In the genomic region with DNA sequence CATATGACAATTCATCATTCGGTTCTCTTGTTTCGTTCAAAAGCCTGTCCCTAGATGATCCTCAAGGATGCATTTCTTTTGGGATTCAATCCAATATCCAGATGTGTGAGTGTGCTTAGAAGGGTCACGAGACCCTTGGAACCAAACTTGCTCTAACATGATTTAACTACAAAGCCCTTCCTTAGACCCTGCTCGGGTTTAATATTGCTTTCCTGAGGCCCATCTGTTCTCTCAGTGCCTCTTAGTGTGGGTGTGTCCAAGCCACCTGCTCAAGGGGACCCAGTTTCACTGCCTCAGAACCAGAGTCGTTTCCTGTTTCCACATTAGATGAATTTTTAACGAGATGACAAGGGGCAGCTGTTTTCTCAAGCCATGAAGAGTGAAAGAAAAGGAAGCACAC, we compare ENCODE assay signal across 26 mouse cellular contexts.
DNase-seq lines count a peak whose midpoint lies in the region; ATAC-seq and TF ChIP-seq lines count a peak whose summit lies in the region.
"Had no signal": no experiment of that assay in that cellular context is flagged by ENCODE, and none has a peak within 500 bp of the region (broad histone marks: within the 10 kb centered on the region; RNA-seq: fewer than 3 reads in every experiment).

No protein-coding gene starts in this region.

- intact Hi-C loops in left cerebral cortex, postnatal 10 days (cut with DNase I): no loop called here

- 43% methylated on average over 6 of the region's 6 CpGs for WGBS in embryonic facial prominence, embryonic 14.5 days
- WGBS in embryonic facial prominence, embryonic 10.5 days: 73% methylated on average over 6 of the region's 6 CpGs
- 34% methylated on average over 6 of the region's 6 CpGs for WGBS in kidney, postnatal 0 days
- 18% methylated on average over 6 of the region's 6 CpGs for WGBS in limb, embryonic 11.5 days
- 69% methylated on average over 6 of the region's 6 CpGs for WGBS in lung, postnatal 0 days

- H3K4me3 ChIP-seq in embryonic facial prominence, embryonic 14.5 days (ENCODE audit: low read depth, low read length): no peak overlapping the region
- no peak overlapping the region for H3K4me3 ChIP-seq in embryonic facial prominence, embryonic 10.5 days
- no peak overlapping the region for H3K4me3 ChIP-seq in kidney, postnatal 0 days (replicated peaks; ENCODE audit: low read depth, low read length)
- no peak overlapping the region for H3K4me3 ChIP-seq in limb, embryonic 11.5 days (ENCODE audit: low read depth, low read length)
- no peak overlapping the region for H3K4me3 ChIP-seq in lung, postnatal 0 days (ENCODE audit: low read depth, low read length)
- H3K4me3 ChIP-seq: forebrain, embryonic 13.5 days; heart, embryonic 10.5 days; heart, embryonic 15.5 days; limb, embryonic 15.5 days; liver, embryonic 13.5 days; midbrain, embryonic 13.5 days; neural tube, embryonic 15.5 days had no signal

- 0 out of 2 replicates have a peak overlapping the region, but pooled peaks have one; percentile 23 for H3K27ac ChIP-seq in embryonic facial prominence, embryonic 14.5 days (replicated peaks; ENCODE audit: low read depth, low read length)
- H3K27ac ChIP-seq in embryonic facial prominence, embryonic 10.5 days (replicated peaks): no peak overlapping the region
- H3K27ac ChIP-seq in kidney, postnatal 0 days: no peak overlapping the region
- no peak overlapping the region for H3K27ac ChIP-seq in limb, embryonic 11.5 days (replicated peaks; ENCODE audit: low read depth, low read length)
- no peak overlapping the region for H3K27ac ChIP-seq in lung, postnatal 0 days (ENCODE audit: low read length)
- H3K27ac ChIP-seq: forebrain, embryonic 13.5 days; heart, embryonic 10.5 days; heart, embryonic 15.5 days; liver, embryonic 13.5 days; macrophage; midbrain, embryonic 13.5 days; neural tube, embryonic 15.5 days had no signal

- H3K27me3 ChIP-seq in embryonic facial prominence, embryonic 14.5 days (replicated peaks; ENCODE audit: control insufficient read depth, insufficient read depth, low read length): no peaks in the 10 kb centered on the region
- no peaks in the 10 kb centered on the region for H3K27me3 ChIP-seq in embryonic facial prominence, embryonic 10.5 days (replicated peaks; ENCODE audit: low read depth, poor library complexity, severe bottlenecking)
- H3K27me3 ChIP-seq in kidney, postnatal 0 days (ENCODE audit: insufficient read depth, low read length): no peaks in the 10 kb centered on the region
- H3K27me3 ChIP-seq in limb, embryonic 11.5 days (ENCODE audit: control insufficient read depth, insufficient read depth, low read length): no peaks in the 10 kb centered on the region
- no peaks in the 10 kb centered on the region for H3K27me3 ChIP-seq in lung, postnatal 0 days (replicated peaks; ENCODE audit: insufficient read depth, low read length)
- H3K27me3 ChIP-seq: forebrain, embryonic 13.5 days; heart, embryonic 15.5 days; limb, embryonic 15.5 days; liver, embryonic 13.5 days; midbrain, embryonic 13.5 days; neural tube, embryonic 15.5 days; Patski had no signal

- no peaks in the 10 kb centered on the region for H3K36me3 ChIP-seq in embryonic facial prominence, embryonic 14.5 days (ENCODE audit: control insufficient read depth, insufficient read depth, low read length)
- H3K36me3 ChIP-seq in embryonic facial prominence, embryonic 10.5 days (replicated peaks): no peaks in the 10 kb centered on the region
- H3K36me3 ChIP-seq in kidney, postnatal 0 days (ENCODE audit: insufficient read depth, low read length): no peaks in the 10 kb centered on the region
- H3K36me3 ChIP-seq in limb, embryonic 11.5 days (ENCODE audit: control insufficient read depth, insufficient read depth, low read length): no peaks in the 10 kb centered on the region
- H3K36me3 ChIP-seq in lung, postnatal 0 days (ENCODE audit: insufficient read depth, low read length): no peaks in the 10 kb centered on the region
- H3K36me3 ChIP-seq: heart, embryonic 10.5 days; heart, embryonic 15.5 days; limb, embryonic 15.5 days; liver, embryonic 13.5 days; midbrain, embryonic 13.5 days; neural tube, embryonic 15.5 days had no signal

- H3K4me2 ChIP-seq in embryonic facial prominence, embryonic 14.5 days (ENCODE audit: low read depth, low read length): no peak overlapping the region
- no peak overlapping the region for H3K4me2 ChIP-seq in kidney, postnatal 0 days (ENCODE audit: low read length)
- H3K4me2 ChIP-seq in limb, embryonic 11.5 days (ENCODE audit: low read depth, severe bottlenecking): no peak overlapping the region
- H3K4me2 ChIP-seq in lung, postnatal 0 days (replicated peaks; ENCODE audit: low read depth, low read length): no peak overlapping the region
- H3K4me2 ChIP-seq: forebrain, embryonic 13.5 days; heart, embryonic 15.5 days; limb, embryonic 15.5 days; liver, embryonic 13.5 days; midbrain, embryonic 13.5 days; neural tube, embryonic 15.5 days had no signal

- no peaks in the 10 kb centered on the region; the same call in 1 of the 2 replicates for H3K9me3 ChIP-seq in embryonic facial prominence, embryonic 14.5 days (ENCODE audit: control insufficient read depth, low read length)
- H3K9me3 ChIP-seq in embryonic facial prominence, embryonic 10.5 days: peaks cover 5% of the 10 kb centered on the region; the same call in 1 of the 2 replicates
- no peaks in the 10 kb centered on the region for H3K9me3 ChIP-seq in kidney, postnatal 0 days (replicated peaks; ENCODE audit: low read length)
- H3K9me3 ChIP-seq in limb, embryonic 11.5 days (ENCODE audit: control insufficient read depth, low read length): no peaks in the 10 kb centered on the region
- H3K9me3 ChIP-seq in lung, postnatal 0 days (ENCODE audit: low read length): no peaks in the 10 kb centered on the region
- H3K9me3 ChIP-seq: heart, embryonic 10.5 days; heart, embryonic 15.5 days; limb, embryonic 15.5 days; liver, embryonic 13.5 days; neural tube, embryonic 15.5 days had no signal

- peaks cover 3% of the 10 kb centered on the region; the same call in 1 of the 2 replicates for H3K4me1 ChIP-seq in embryonic facial prominence, embryonic 14.5 days (ENCODE audit: control insufficient read depth, insufficient read depth, low read length)
- no peaks in the 10 kb centered on the region for H3K4me1 ChIP-seq in embryonic facial prominence, embryonic 10.5 days
- no peaks in the 10 kb centered on the region for H3K4me1 ChIP-seq in kidney, postnatal 0 days (replicated peaks; ENCODE audit: insufficient read depth, low read length)
- 0 out of 2 replicates have a peak, but pooled peaks cover 4% of the 10 kb centered on the region for H3K4me1 ChIP-seq in limb, embryonic 11.5 days (ENCODE audit: control insufficient read depth, insufficient read depth, low read length)
- H3K4me1 ChIP-seq in lung, postnatal 0 days (ENCODE audit: insufficient read depth, low read depth, low read length): no peaks in the 10 kb centered on the region
- H3K4me1 ChIP-seq: forebrain, embryonic 13.5 days; heart, embryonic 10.5 days; liver, embryonic 13.5 days; midbrain, embryonic 13.5 days; neural tube, embryonic 15.5 days had no signal

- TF ChIP-seq CTCF in kidney, postnatal 0 days (IDR thresholded peaks at IDR 0.05; ENCODE audit: low read depth): no peak
- no peak for TF ChIP-seq CTCF in lung, postnatal 0 days (IDR thresholded peaks at IDR 0.05)

- H3K9ac ChIP-seq in embryonic facial prominence, embryonic 14.5 days (ENCODE audit: low read depth, low read length): no peak overlapping the region
- no peak overlapping the region for H3K9ac ChIP-seq in kidney, postnatal 0 days (ENCODE audit: low read depth, low read length)
- no peak overlapping the region for H3K9ac ChIP-seq in limb, embryonic 11.5 days (ENCODE audit: low read length)
- H3K9ac ChIP-seq in lung, postnatal 0 days (replicated peaks; ENCODE audit: low read depth): no peak overlapping the region
- H3K9ac ChIP-seq: forebrain, embryonic 13.5 days; heart, embryonic 15.5 days; limb, embryonic 15.5 days; liver, embryonic 13.5 days; midbrain, embryonic 13.5 days; neural tube, embryonic 15.5 days had no signal

- ATAC-seq in embryonic facial prominence, embryonic 14.5 days (ENCODE audit: low read depth): peak; percentile 78; the same call in 1 of the 2 replicates
- no peak; the same call in 1 of the 2 replicates for ATAC-seq in kidney, postnatal 0 days (replicated peaks; ENCODE audit: low FRiP score, low read depth)
- peak; percentile 76; the same call in 1 of the 2 replicates for ATAC-seq in limb, embryonic 11.5 days (ENCODE audit: insufficient number of reproducible peaks, low FRiP score, low TSS enrichment, low read depth)
- ATAC-seq in lung, postnatal 0 days: no peak
- ATAC-seq: forebrain, embryonic 13.5 days; hindbrain, embryonic 16.5 days; midbrain, embryonic 13.5 days; Patski had no signal

- no peak for TF ChIP-seq EP300 in lung, postnatal 0 days (IDR thresholded peaks at IDR 0.05)

- peak; percentile 50 for DNase-seq in embryonic facial prominence, embryonic 14.5 days (ENCODE audit: low spot score)
- no peak for DNase-seq in embryonic facial prominence, embryonic 10.5 days (ENCODE audit: low spot score)
- DNase-seq in kidney, postnatal 0 days (ENCODE audit: low spot score): peak; percentile 57
- DNase-seq in kidney, adult 18-20 months: no peak
- DNase-seq in limb, embryonic 11.5 days (ENCODE audit: low spot score): peak; percentile 34
- DNase-seq in skeletal muscle tissue, adult 2 months (ENCODE audit: low read depth, low spot score): peak; percentile 38
- no peak for DNase-seq in left cerebral cortex, postnatal 10 days (ENCODE audit: extremely low spot score in 1 of 2, low spot score in 2 of 2)
- no peak for DNase-seq in lung, postnatal 0 days (ENCODE audit: low spot score)
- DNase-seq: adrenal gland, postnatal 14 days; cerebellum, adult 11 months; cerebellum, postnatal 10 days; layer of hippocampus, postnatal 36 days; liver, embryonic 13.5 days; lung, adult 18-20 months; lung, postnatal 10 days; retina, postnatal 1 day; right cerebral cortex, postnatal 25 days had no signal

Comparison
In these comparisons a context has a peak if more than half of its experiments do, and no peak if none do; other contexts are left out.
1. DNase-seq: peak in embryonic facial prominence, embryonic 14.5 days (single experiment), kidney, postnatal 0 days (single experiment), limb, embryonic 11.5 days (single experiment) and skeletal muscle tissue, adult 2 months (single experiment); none in embryonic facial prominence, embryonic 10.5 days (single experiment), kidney, adult 18-20 months (single experiment), left cerebral cortex, postnatal 10 days (0 of 2) and lung, postnatal 0 days (single experiment).
2. ATAC-seq: peak in embryonic facial prominence, embryonic 14.5 days (single experiment) and limb, embryonic 11.5 days (single experiment); none in kidney, postnatal 0 days (single experiment) and lung, postnatal 0 days (single experiment).